Mouse (Mus musculus) right cerebral cortex, adult 18-20 months (tissue): Measurements from ENCODE around the gene Zc3h12c.
"Not testable (repeated sequence)": the region's sequence is repeated elsewhere in the genome, so short reads cannot be mapped to it uniquely, and the experiment has no call there.

Source experiments
- DNase-seq: peaks from one replicate; pipeline ENCODE4 v3.0.0; 2022; ENCODE audit warnings: mixed read lengths

The Zc3h12c gene

GRCm38 (mm10) chr9:52098600-52098999, 69.8 kb downstream of the Zc3h12c start:
- peak; percentile 66 for DNase-seq

GRCm38 (mm10) chr9:52097386-52097785, 71.0 kb downstream of the Zc3h12c start:
- no peak for DNase-seq

DNA sequence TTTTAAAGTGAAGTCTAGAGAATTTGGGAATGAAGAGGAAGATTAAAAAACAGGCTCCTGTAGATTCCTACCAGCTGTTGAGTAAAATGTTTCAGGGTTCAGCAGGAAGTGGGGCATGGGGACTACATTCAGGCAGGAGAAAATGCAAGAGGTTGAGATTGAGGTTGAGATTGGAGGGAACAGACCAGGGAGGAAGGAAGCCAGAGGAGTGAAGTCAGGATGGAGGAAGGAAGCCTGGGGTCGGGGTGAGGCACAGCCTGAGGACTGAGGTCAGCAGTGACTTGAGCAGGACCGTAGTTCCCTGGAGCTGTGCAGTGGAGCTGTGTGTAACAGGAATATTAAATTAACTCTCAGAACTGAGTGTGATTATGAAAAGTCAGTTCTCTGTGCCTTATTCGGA, 72.7 kb downstream of the Zc3h12c start:
- no peak for DNase-seq

GRCm38 (mm10) chr9:52094471-52094980, 73.8 kb downstream of the Zc3h12c start:
- no peak for DNase-seq

DNA sequence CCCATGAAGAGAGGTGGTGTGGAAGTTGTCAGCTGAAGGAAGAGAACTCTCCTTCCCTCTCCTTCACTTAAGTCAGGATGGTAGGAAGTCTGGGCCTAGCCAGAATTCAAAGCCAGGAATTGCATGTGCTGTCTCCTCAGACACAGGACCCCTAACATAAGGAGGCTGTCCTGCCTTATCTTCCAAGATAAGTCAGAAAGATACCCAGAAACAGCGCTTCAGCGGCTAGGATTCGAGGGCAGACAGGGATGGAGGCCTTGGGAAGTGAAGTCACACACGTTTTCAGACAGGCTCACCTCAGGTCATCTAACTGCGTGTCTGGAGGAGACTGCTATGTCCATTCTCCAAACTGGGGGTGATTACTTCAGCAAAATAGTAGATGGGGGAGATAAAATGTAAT, 74.4 kb downstream of the Zc3h12c start:
- no peak for DNase-seq

DNA sequence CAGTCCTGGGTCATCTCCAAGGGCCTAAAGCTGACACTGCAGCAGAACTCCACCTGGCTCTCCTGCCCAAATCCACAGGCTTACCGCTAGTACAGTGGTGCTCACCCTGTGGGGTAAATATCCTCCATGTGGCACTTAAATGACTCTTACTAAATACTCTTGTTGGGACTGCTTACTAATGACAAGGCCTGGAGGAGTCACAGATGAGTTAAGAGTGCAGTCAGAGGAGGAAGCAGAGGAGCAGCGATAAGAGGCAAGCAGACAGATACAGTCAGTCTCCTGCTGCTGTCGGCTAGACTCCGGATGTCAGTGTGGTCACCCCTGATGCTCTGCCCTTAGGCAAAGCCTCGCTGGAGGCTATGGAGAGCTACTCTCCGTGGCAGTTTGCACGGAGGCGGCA, 75.3 kb downstream of the Zc3h12c start:
- DNase-seq, result no peak

GRCm38 (mm10) chr9:52092311-52092710, 76.1 kb downstream of the Zc3h12c start:
- DNase-seq, result no peak

- DNase-seq, result no peak
Measured at GRCm38 (mm10) chr9:52091752-52092151, 76.6 kb downstream of the Zc3h12c start.

GRCm38 (mm10) chr9:52082414-52082813, 86.0 kb downstream of the Zc3h12c start:
- no peak for DNase-seq

DNA sequence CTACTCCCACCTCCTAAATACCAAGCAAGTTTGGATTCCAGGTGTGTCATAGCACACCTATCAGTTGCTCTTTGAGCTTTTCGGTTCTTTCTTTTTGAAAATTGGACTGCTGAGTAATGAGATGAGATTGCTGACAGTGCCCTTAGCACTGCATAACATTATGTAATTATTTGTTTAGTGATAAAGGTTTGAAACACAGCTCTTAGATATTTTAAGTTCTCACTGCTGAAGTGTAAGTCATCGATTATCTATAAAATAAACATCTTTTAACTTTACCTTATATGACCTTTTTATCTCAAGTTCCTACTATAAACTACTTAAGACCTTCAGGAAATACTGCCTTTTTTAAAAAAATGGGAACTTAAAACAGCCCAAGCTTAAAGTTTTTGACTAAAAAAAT, 86.4 kb downstream of the Zc3h12c start:
- DNase-seq, result no peak

GRCm38 (mm10) chr9:52077692-52078091, 90.7 kb downstream of the Zc3h12c start:
- DNase-seq, result no peak

- DNase-seq, result no peak
Measured at GRCm38 (mm10) chr9:52076089-52076488, 92.3 kb downstream of the Zc3h12c start.

- no peak for DNase-seq
Measured at GRCm38 (mm10) chr9:52072202-52072601, 96.2 kb downstream of the Zc3h12c start.

GRCm38 (mm10) chr9:52071352-52071751, 97.0 kb downstream of the Zc3h12c start:
- DNase-seq, result not testable (repeated sequence)

- DNase-seq, result no peak
Measured at GRCm38 (mm10) chr9:52070052-52070451, 98.3 kb downstream of the Zc3h12c start.
